In the genomic region with DNA sequence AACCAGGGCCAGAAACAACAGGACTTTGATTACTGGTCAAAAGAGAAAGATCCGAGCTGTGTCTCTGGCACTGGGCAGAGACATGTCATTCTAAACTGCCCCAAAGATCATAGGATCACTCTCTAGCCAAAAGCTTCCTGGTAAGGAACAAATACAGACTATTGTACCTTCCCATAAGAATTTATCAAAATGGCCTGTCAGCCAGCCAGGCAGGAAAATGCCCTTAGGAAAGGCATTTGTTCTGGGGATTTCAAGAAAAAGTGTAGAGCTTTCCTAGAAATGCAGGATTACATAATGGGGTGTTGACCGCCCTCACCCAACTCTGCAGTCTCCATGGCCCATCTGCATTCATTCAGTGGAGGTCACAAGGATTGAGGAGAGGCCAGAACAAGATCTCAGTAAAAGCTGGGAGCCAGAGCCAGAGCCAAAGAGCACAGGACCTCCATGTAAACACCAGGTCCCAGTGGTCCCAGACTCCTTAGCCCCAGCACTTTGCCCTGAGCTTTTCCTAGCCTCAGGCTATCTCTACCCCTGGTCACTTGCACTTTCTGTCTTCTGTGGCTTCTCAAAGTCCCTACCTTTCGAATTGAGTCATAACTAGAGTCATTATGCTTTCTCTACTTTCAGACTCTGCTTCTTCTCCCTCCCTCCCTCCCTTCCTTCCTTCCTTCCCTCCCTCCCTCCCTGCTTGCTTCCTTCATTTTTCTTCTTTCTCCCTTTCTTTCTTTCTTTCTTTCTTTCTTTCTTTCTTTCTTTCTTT, we compare ENCODE assay signal across 21 mouse cellular contexts.
DNase-seq lines count a peak whose midpoint lies in the region; ATAC-seq and TF ChIP-seq lines count a peak whose summit lies in the region.
"Had no signal": no experiment of that assay in that cellular context is flagged by ENCODE, and none has a peak within 500 bp of the region (broad histone marks: within the 10 kb centered on the region; RNA-seq: fewer than 3 reads in every experiment).

No protein-coding gene starts in this region.

- no peak overlapping the region for H3K4me2 ChIP-seq in CH12.LX (ENCODE audit: insufficient read depth, low read depth, poor library complexity, severe bottlenecking)
- H3K4me2 ChIP-seq in kidney, embryonic 15.5 days, result no peak overlapping the region
- no peak overlapping the region for H3K4me2 ChIP-seq in hindbrain, embryonic 16.5 days (ENCODE audit: low read length)
- H3K4me2 ChIP-seq: forebrain, embryonic 12.5 days; hindbrain, embryonic 12.5 days; liver, embryonic 11.5 days had no signal

- H3K4me3 ChIP-seq in CH12.LX (replicated peaks in 1 of 3; ENCODE audit: low read depth in 2 of 3, low read length in 2 of 3, poor library complexity in 1 of 3), result no peak overlapping the region
- H3K4me3 ChIP-seq in kidney, embryonic 15.5 days (replicated peaks), result no peak overlapping the region
- no peak overlapping the region for H3K4me3 ChIP-seq in hindbrain, embryonic 16.5 days (ENCODE audit: low read length)
- H3K4me3 ChIP-seq: embryonic facial prominence, embryonic 10.5 days; forebrain, embryonic 12.5 days; heart, embryonic 10.5 days; hindbrain, embryonic 12.5 days; layer of hippocampus, adult 2 months had no signal

- no peak for TF ChIP-seq RAD21 in CH12.LX (IDR thresholded peaks at IDR 0.05; ENCODE audit: low read depth, low read length)

- H3K27me3 ChIP-seq in CH12.LX (replicated peaks), result peaks cover 2% of the 10 kb centered on the region
- H3K27me3 ChIP-seq in kidney, embryonic 15.5 days, result no peaks in the 10 kb centered on the region
- no peaks in the 10 kb centered on the region for H3K27me3 ChIP-seq in hindbrain, embryonic 16.5 days (replicated peaks; ENCODE audit: control insufficient read depth, insufficient read depth, low read length)
- H3K27me3 ChIP-seq: forebrain, embryonic 12.5 days; hindbrain, embryonic 12.5 days had no signal

- no peak overlapping the region for H3K9ac ChIP-seq in CH12.LX (ENCODE audit: insufficient read depth, low read depth)
- H3K9ac ChIP-seq in kidney, embryonic 15.5 days, result no peak overlapping the region
- no peak overlapping the region for H3K9ac ChIP-seq in hindbrain, embryonic 16.5 days (ENCODE audit: low read depth, low read length)
- H3K9ac ChIP-seq: forebrain, embryonic 12.5 days; hindbrain, embryonic 12.5 days had no signal

- dilution Hi-C loops in CH12.LX (cut with MboI; ENCODE audit: extremely low pct_ligation_motif_present, extremely low pct_unique_long_range_greater_than_20kb, low sequenced_read_pairs), result no loop called here

- no peak for ATAC-seq in kidney, embryonic 15.5 days (replicated peaks; ENCODE audit: low FRiP score)
- ATAC-seq in hindbrain, embryonic 16.5 days, result no peak

- H3K79me2 ChIP-seq in CH12.LX (replicated peaks; ENCODE audit: control insufficient read depth, extremely low read depth, insufficient read depth, poor library complexity, severe bottlenecking), result no peaks in the 10 kb centered on the region

- no peak for TF ChIP-seq POLR2A in CH12.LX (IDR thresholded peaks at IDR 0.05; ENCODE audit: low read depth, low read length)

- no peak overlapping the region for H3K27ac ChIP-seq in CH12.LX (ENCODE audit: insufficient read depth, low read depth)
- H3K27ac ChIP-seq in kidney, embryonic 15.5 days, result peak overlapping the region; percentile 4; the same call in 1 of the 2 replicates
- no peak overlapping the region for H3K27ac ChIP-seq in hindbrain, embryonic 16.5 days (ENCODE audit: low read depth, low read length)
- H3K27ac ChIP-seq: embryonic facial prominence, embryonic 10.5 days; forebrain, embryonic 12.5 days; heart, embryonic 10.5 days; hindbrain, embryonic 12.5 days had no signal

- WGBS in kidney, embryonic 15.5 days, result 78% methylated on average over 3 of the region's 3 CpGs
- WGBS in hindbrain, embryonic 16.5 days, result 76% methylated on average over 3 of the region's 3 CpGs

- no peak for TF ChIP-seq EP300 in CH12.LX (IDR thresholded peaks at IDR 0.05; ENCODE audit: low read length)

- H3K9me3 ChIP-seq in CH12.LX (replicated peaks; ENCODE audit: low read length), result no peaks in the 10 kb centered on the region
- H3K9me3 ChIP-seq in kidney, embryonic 15.5 days (replicated peaks), result no peaks in the 10 kb centered on the region
- H3K9me3 ChIP-seq in hindbrain, embryonic 16.5 days (ENCODE audit: control insufficient read depth, low read length), result no peaks in the 10 kb centered on the region
- H3K9me3 ChIP-seq: embryonic facial prominence, embryonic 10.5 days; forebrain, embryonic 12.5 days; heart, embryonic 10.5 days; hindbrain, embryonic 12.5 days had no signal

- DNase-seq in heart, adult 11 months, result peak; percentile 83
- no peak for DNase-seq in heart, postnatal 4 days
- peak; percentile 3 for DNase-seq in CH12.LX (ENCODE audit: extremely low read depth)
- DNase-seq in skeletal muscle tissue, adult 2 months (ENCODE audit: low read depth, low spot score), result peak; percentile 25
- no peak for DNase-seq in urinary bladder, postnatal 36 days (ENCODE audit: low spot score in 2 of 2)
- DNase-seq: adrenal gland, adult 2 months; cerebellum, adult 9-10 months; gastrocnemius, postnatal 14 days; lung, adult 18-20 months; lung, postnatal 14 days; midbrain, embryonic 14.5 days; spleen, adult 18-20 months; thymus, adult 18-20 months had no signal

- in situ Hi-C loops in CH12.LX (cut with MboI; ENCODE audit: low pct_ligation_motif_present, low pct_unique_long_range_greater_than_20kb, low sequenced_read_pairs), result no loop called here

- H3K36me3 ChIP-seq in CH12.LX (replicated peaks in 1 of 2; ENCODE audit: control insufficient read depth in 1 of 2, insufficient read depth in 1 of 2, low read length in 1 of 2), result no peaks in the 10 kb centered on the region
- no peaks in the 10 kb centered on the region for H3K36me3 ChIP-seq in kidney, embryonic 15.5 days
- no peaks in the 10 kb centered on the region for H3K36me3 ChIP-seq in hindbrain, embryonic 16.5 days (ENCODE audit: control insufficient read depth, insufficient read depth, low read length)
- H3K36me3 ChIP-seq: embryonic facial prominence, embryonic 10.5 days; forebrain, embryonic 12.5 days; heart, embryonic 10.5 days; hindbrain, embryonic 12.5 days had no signal

- H3K4me1 ChIP-seq in CH12.LX (ENCODE audit: control insufficient read depth in 1 of 2, insufficient read depth in 2 of 2), result no peaks in the 10 kb centered on the region
- peaks cover 17% of the 10 kb centered on the region for H3K4me1 ChIP-seq in kidney, embryonic 15.5 days
- H3K4me1 ChIP-seq in hindbrain, embryonic 16.5 days (ENCODE audit: control insufficient read depth, insufficient read depth, low read depth, low read length), result no peaks in the 10 kb centered on the region
- H3K4me1 ChIP-seq: forebrain, embryonic 12.5 days; heart, embryonic 10.5 days; hindbrain, embryonic 12.5 days had no signal

- TF ChIP-seq CTCF in CH12.LX (conservative IDR thresholded peaks at IDR 0.05 in 1 of 2, IDR thresholded peaks at IDR 0.05 in 1 of 2; ENCODE audit: low read depth in 2 of 2, low read length in 2 of 2), result no peak

TF ChIP-seq in CH12.LX, 34 proteins besides CTCF, POLR2A, EP300 and RAD21:
- no peak for TF ChIP-seq KAT2A (IDR thresholded peaks at IDR 0.05; ENCODE audit: insufficient replicate concordance, low read length)
- no peak for TF ChIP-seq ZC3H11A (IDR thresholded peaks at IDR 0.05; ENCODE audit: low read depth, low read length)
- TF ChIP-seq IRF4 (IDR thresholded peaks at IDR 0.05; ENCODE audit: low read depth, low read length), result peak; percentile 84
- peak; percentile 63; the same call in 1 of the 2 replicates for TF ChIP-seq MAFK (IDR thresholded peaks at IDR 0.05; ENCODE audit: insufficient replicate concordance, low read length)
- TF ChIP-seq JUND (conservative IDR thresholded peaks at IDR 0.05; ENCODE audit: low read depth, low read length), result peak; percentile 41; the same call in 1 of the 2 replicates

Comparison
In these comparisons a context has a peak if more than half of its experiments do, and no peak if none do; other contexts are left out.
1. DNase-seq: peak in heart, adult 11 months (single experiment), CH12.LX (single experiment) and skeletal muscle tissue, adult 2 months (single experiment); none in heart, postnatal 4 days (single experiment) and urinary bladder, postnatal 36 days (0 of 2).